Mouse (Mus musculus): ENCODE results near the gene Gng12. TPM values are rescaled to one million over a fixed set of nuclear protein-coding genes. Genes with fewer than 3 reads are reported as not detected.
A peak's percentile ranks its signal among the peaks of the same experiment; 100 is the strongest.
"Not testable (repeated sequence)": the region's sequence is repeated elsewhere in the genome, so short reads cannot be mapped to it uniquely, and the experiment has no call there.

Gene Gng12
- polyA plus RNA-seq, 1 experiment from 2014 or later, result 169 TPM

DNA sequence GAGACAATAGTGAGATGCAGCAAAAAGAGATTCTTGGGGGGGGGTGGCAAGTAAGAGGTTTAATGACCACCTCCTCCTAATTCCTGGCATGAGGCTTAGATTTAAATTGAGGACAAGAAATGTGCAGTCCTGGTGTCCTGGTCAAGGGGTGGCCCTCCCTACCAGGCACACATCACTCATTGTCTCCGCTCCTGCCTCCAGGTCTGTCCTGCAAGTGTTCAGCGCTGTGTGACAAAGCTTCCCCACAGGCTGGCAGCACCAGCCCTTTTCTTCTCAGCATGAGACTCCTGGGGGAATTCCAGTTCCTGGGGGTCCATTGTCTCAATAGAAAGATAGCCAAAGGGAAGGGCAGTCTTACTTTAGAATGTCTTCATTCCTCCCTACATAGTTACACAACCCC is 134.2 kb downstream of the Gng12 start:
- CTCF ChIA-PET, result interaction anchor here (0.8 to 2.4 kb wide), 6 partner anchors 10 to 133 kb away, joined by 3 to 8 read pairs (median 4); no protein-coding TSS in a partner anchor
- in situ Hi-C loops (cut with MboI; ENCODE audit: low pct_unique_long_range_greater_than_20kb), result no loop called here
- TF ChIP-seq CTCF (IDR thresholded peaks at IDR 0.05), result no peak
- POLR2A ChIA-PET, result interaction anchor here (1.3 kb wide), 1 partner anchor 10 kb away, joined by 3 read pairs; no protein-coding TSS in a partner anchor
- no peaks in the 10 kb centered on the region for H3K27me3 ChIP-seq
- ATAC-seq (peak; percentile 27), DNase-seq (ENCODE audit: low read depth, low spot score) (no peak)

DNA sequence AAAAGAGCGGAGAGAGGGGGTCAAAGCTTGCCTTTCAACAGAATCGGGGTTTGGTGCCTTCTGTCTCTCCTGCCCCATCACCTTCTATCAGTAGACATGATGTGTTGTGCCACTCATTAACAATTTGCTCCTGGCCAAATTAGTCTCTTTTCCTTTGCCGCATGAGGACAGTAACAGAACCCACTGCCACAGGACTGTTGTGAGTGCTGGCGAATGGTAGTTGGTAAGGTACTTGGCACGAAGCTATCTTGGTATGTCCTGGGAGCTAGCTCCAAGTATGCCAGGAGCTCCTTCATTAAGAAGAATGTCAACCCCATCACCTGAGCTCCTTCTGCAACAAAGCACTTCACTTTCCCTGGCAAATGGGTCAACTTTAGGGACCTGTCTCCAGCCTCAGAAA is 134.6 kb downstream of the Gng12 start:
- no peak for ATAC-seq

DNA sequence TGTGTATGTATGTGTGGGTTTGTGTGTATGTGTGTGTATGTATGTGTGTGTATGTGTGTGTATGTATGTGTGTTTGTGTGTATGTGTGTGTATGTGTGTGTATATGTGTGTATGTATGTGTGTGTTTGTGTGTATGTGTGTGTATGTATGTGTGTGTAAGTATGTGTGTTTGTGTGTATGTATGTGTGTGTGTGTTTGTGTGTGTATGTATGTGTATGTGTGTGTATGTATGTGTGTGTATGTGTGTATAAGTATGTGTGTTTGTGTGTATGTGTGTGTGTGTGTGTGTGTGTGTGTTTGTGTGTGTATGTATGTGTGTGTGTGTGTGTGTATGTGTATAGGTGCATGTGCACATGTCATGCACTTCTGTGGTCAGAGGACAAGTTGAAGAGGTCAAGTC is 136.4 kb downstream of the Gng12 start:
- DNase-seq (ENCODE audit: low read depth, low spot score); H3K27me3 ChIP-seq; ATAC-seq; in situ Hi-C loops (cut with MboI; ENCODE audit: low pct_unique_long_range_greater_than_20kb): not testable (repeated sequence)
- POLR2A ChIA-PET, result interaction anchor here (0.7 to 0.8 kb wide), 2 partner anchors 136 to 497 kb away, joined by 3 to 10 read pairs; no protein-coding TSS in a partner anchor
- CTCF ChIA-PET, result interaction anchor here (1.0 to 4.0 kb wide), 5 partner anchors 34 to 107 kb away, joined by 3 to 15 read pairs (median 4); no protein-coding TSS in a partner anchor

More for the DNA sequence above, 134.6 kb downstream of the Gng12 start:
- ChIA-PET CTCF (interaction anchor here (0.8 to 2.4 kb wide), 6 partner anchors 11 to 134 kb away, joined by 3 to 8 read pairs (median 4); no protein-coding TSS in a partner anchor), POLR2A (interaction anchor here (1.3 kb wide), 1 partner anchor 11 kb away, joined by 3 read pairs; no protein-coding TSS in a partner anchor)
- in situ Hi-C loops (cut with MboI; ENCODE audit: low pct_unique_long_range_greater_than_20kb), result no loop called here
- no peaks in the 10 kb centered on the region for H3K27me3 ChIP-seq
- DNase-seq (ENCODE audit: low read depth, low spot score), result no peak
- no peak for TF ChIP-seq CTCF (IDR thresholded peaks at IDR 0.05)

DNA sequence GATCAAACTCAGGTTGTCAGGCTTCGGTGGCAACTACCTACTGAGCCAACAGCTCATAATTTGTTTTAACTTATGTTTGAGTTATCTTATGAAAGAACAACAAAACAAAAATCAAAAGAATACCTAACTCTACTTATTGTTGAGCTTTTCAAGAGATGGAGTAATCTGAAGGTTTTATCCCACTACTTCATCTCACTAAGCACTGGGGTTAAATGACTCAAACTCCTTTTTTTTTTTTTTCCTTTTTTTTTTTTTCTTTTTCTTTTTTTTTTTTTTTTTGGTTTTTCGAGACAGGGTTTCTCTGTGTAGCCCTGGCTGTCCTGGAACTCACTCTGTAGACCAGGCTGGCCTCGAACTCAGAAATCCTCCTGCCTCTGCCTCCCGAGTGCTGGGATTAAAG is 136.8 kb downstream of the Gng12 start:
- in situ Hi-C loops (cut with MboI; ENCODE audit: low pct_unique_long_range_greater_than_20kb); DNase-seq (ENCODE audit: low read depth, low spot score); H3K27me3 ChIP-seq; ATAC-seq: not testable (repeated sequence)
- POLR2A ChIA-PET, result interaction anchor here (0.7 to 1.3 kb wide), 5 partner anchors 39 to 497 kb away, joined by 3 to 10 read pairs (median 4); no protein-coding TSS in a partner anchor
- CTCF ChIA-PET, result interaction anchor here (1.0 to 4.0 kb wide), 4 partner anchors 34 to 73 kb away, joined by 3 to 15 read pairs (median 5); no protein-coding TSS in a partner anchor

DNA sequence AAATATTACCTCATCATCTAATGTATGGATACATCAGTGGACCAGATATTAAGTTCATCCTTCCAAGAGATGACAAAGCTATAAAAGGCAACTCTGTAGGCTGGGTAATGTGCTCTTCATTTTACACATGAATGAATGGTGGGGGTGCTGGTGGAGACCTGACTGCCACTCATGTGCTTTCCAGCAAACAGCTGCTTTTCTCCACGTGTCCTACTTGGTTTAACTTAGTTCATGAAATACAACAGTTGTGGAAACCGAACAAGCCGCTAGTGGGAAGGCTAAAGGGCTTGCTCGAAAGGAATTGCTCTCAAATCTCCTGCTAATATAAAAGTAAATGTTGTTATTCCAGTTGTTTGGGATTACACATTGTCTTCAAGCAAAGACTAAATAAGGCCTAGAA is 137.4 kb downstream of the Gng12 start:
- ChIA-PET POLR2A (interaction anchor here (0.8 to 1.7 kb wide), 5 partner anchors 39 to 120 kb away, joined by 3 to 5 read pairs (median 4); no protein-coding TSS in a partner anchor), CTCF (interaction anchor here (1.0 to 5.2 kb wide), 4 partner anchors 35 to 72 kb away, joined by 3 to 21 read pairs (median 10); no protein-coding TSS in a partner anchor)
- TF ChIP-seq CTCF (IDR thresholded peaks at IDR 0.05), result no peak
- DNase-seq (ENCODE audit: low read depth, low spot score), result no peak
- in situ Hi-C loops (cut with MboI; ENCODE audit: low pct_unique_long_range_greater_than_20kb), result no loop called here
- ATAC-seq, result no peak
- H3K27me3 ChIP-seq, result no peaks in the 10 kb centered on the region

DNA sequence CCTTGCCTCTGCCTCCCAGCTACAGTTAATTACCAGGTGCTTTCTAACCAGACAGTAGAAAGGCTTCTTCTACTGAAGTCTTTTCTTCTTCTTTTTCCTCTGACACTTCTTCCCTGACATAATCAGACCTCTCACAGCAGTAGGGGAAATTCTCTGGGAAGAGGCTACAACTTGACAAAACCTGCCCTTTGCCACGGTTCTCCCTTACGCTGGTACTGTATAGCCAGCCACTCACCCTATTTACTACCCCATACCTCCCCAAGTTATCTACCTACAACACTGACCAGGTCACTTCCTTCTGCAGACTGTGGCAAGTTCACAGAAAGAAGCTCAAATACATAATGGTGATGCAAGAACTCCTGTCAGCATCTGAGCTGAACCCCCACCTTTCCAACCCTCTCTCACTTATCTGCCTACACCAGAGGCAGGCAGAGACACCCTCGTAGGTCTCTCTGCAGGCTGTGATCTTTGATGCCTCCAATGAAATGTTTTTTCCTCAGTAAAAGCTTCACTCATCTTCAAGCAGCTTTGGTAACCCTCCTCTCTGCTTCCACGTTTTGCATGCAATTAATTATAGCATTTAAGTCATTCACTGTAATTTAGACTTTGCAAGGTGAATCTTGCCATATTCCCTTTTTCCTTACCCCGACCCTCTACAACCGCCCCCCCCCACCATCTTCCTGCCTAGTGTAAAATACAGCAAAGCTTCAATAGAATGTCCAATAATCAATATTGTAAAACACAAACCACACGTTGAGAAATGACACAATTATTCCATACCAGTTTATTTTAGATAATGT is 138.3 kb downstream of the Gng12 start:
- DNase-seq (ENCODE audit: low read depth, low spot score) (no peak), ATAC-seq (no peak)
- no peaks in the 10 kb centered on the region for H3K27me3 ChIP-seq
- in situ Hi-C loops (cut with MboI; ENCODE audit: low pct_unique_long_range_greater_than_20kb), result loop anchor here (5.0 kb wide), 2 partner anchors 108 to 137 kb away; partner anchors contain the start of gene Gng12
- no peak for TF ChIP-seq CTCF (IDR thresholded peaks at IDR 0.05)
- ChIA-PET CTCF (interaction anchor here (1.8 to 5.2 kb wide), 5 partner anchors 36 to 105 kb away, joined by 6 to 48 read pairs (median 15); no protein-coding TSS in a partner anchor), POLR2A (interaction anchor here (1.0 to 3.1 kb wide), 5 partner anchors 50 to 106 kb away, joined by 3 to 17 read pairs (median 5); no protein-coding TSS in a partner anchor)

DNA sequence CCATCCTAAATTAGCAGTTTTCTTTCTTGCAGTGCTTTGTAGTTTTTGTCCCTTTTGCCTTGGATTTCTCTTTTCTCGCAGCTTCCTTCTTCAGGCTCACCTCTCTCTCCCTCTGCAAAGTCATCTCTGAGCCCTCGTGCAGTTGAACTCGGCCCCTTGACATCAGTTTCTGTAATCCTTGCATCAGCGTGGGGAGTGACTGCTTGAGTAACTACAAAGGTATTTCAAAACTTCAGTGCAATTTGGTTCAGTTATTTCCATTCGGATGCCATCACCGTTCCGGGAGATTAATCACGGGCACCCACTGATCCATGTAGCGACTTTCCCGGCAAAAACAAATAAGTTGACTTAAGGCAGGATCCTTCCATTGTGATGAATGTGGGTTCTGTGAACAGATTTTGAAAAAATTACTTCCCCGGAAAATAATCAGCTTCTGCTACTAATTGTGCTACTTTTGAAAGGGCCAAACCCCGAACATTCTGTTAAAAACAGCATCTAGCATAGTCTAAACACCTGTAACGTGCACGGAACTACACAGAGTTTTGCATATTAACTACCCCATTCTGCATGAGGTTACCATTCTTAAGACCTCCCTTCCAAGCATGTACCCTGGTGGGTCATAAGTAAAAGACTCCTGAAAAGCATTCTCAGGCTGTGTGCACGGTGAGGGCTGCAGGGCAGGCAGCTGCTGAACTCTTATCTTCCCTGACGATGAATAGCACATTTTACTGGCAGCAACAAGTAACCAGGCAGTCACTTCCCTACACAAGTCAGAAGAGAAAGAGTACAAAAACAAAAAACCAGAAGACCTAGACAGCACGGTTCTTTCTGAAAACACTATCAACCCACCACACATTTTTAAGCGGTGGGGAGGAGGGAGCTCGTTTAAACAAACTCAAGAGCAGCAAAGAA is 139.4 kb downstream of the Gng12 start:
- DNase-seq (ENCODE audit: low read depth, low spot score) (peak; percentile 75), ATAC-seq (peak; percentile 17)
- CTCF ChIA-PET, result interaction anchor here (0.8 to 5.2 kb wide), 19 partner anchors 36 to 500 kb away, joined by 3 to 48 read pairs (median 5); no protein-coding TSS in a partner anchor
- POLR2A ChIA-PET, result interaction anchor here (0.7 to 3.1 kb wide), 11 partner anchors 7 to 123 kb away, joined by 3 to 17 read pairs (median 6); no protein-coding TSS in a partner anchor
- no peaks in the 10 kb centered on the region for H3K27me3 ChIP-seq
- in situ Hi-C loops (cut with MboI; ENCODE audit: low pct_unique_long_range_greater_than_20kb), result loop anchor here (5.0 kb wide), 2 partner anchors 107 to 138 kb away; partner anchors contain the start of gene Gng12
- no peak for TF ChIP-seq CTCF (IDR thresholded peaks at IDR 0.05)

DNA sequence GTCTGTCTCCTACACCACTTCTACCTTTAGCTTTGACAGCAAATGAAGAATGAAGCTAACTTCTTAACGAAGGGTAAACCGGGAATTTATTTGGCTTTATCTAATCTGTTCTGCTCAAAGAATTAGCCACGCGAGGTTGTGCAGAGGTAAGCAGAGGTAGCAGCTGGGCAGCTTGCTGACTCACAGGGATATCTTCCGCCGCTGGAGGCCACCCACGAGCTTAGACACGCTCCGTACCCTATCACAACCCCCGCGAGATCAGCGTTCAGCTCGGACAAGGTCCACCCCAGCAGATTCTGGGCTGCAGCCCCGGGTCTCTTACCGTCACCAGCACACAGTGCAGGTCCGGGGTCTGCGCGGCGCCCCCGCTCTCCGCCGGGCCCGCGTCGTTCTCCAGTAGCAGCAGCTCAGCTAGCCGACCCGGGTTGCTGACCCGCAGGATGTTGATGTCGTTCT is 140.2 kb downstream of the Gng12 start:
- no peaks in the 10 kb centered on the region for H3K27me3 ChIP-seq
- peak; percentile 71 for TF ChIP-seq CTCF (IDR thresholded peaks at IDR 0.05)
- CTCF ChIA-PET, result interaction anchor here (0.8 to 5.2 kb wide), 18 partner anchors 37 to 500 kb away, joined by 3 to 48 read pairs (median 5); no protein-coding TSS in a partner anchor
- DNase-seq (ENCODE audit: low read depth, low spot score) (no peak), ATAC-seq (peak; percentile 66)
- POLR2A ChIA-PET, result interaction anchor here (0.7 to 3.1 kb wide), 13 partner anchors 8 to 122 kb away, joined by 3 to 17 read pairs (median 5); no protein-coding TSS in a partner anchor
- in situ Hi-C loops (cut with MboI; ENCODE audit: low pct_unique_long_range_greater_than_20kb), result loop anchor here (5.0 kb wide), 2 partner anchors 106 to 139 kb away; partner anchors contain the start of gene Gng12
